ENCODE assay signal across 8 mouse cellular contexts in the genomic region with DNA sequence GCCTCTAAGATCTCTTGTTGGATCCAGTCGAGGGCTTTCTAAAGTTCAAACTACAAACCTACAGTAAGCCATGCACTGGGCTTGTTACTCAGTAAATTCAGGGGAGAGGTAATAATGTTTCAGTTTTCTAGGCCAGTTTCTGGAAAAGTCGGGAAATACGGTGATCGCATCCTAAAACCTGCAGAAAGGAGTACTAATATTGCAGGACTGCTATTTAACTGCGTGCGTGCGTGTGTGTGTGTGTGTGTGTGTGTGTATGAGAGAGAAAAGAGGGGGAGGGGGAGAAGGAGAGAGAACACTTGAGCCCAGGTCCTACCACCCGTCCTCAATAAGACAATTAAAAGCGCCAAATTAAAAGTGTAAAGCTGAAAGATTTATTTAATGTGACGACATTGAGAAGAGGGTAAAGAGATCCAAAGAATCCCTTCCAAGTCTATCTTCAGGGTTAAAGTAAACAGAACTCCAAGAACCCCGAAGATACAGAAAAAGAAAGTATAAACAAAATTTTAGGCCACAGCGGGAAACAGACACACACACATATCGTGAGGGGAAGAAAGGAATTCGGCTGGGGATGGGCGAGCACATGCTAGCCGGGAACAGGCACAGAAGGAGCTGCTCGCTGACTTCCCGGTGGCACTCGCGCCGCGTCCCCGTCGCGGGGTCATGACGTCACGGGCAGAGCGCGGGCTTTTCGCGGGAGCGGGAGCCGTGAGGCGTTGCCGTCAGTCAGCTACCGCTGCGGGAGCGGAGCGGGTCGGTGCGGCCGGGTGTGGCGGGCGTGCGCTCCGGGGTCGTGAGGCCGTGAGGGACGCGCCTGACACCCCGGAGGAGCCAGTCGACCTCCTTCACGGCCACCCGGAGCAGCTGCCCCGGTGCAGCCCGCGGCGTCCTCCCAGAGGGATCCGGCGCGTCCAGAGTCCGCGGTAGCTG. TPM values are rescaled to one million over a fixed set of nuclear protein-coding genes. Genes with fewer than 3 reads are reported as not detected.
DNase-seq lines count a peak whose midpoint lies in the region; ATAC-seq and TF ChIP-seq lines count a peak whose summit lies in the region.

A gene (plus strand): TSS at position 694 of the 930 bp plus-strand sequence.

- H3K9ac ChIP-seq in forebrain, postnatal 0 days, result peak within 1 kb of the TSS; percentile 70
- peak within 1 kb of the TSS; percentile 95 for H3K9ac ChIP-seq in lung, embryonic 16.5 days (ENCODE audit: low read length)

- peak; percentile 92 for DNase-seq in G1E (ENCODE audit: low spot score)
- DNase-seq in cerebellum, adult 18-20 months, result peak; percentile 92 to 96
- DNase-seq in forebrain, postnatal 0 days, result peak; percentile 96
- DNase-seq in layer of hippocampus, adult 9-10 months (ENCODE audit: low spot score), result peak; percentile 61
- peak; percentile 85 for DNase-seq in ovary, postnatal 10 days (ENCODE audit: low spot score)
- DNase-seq in thymus, postnatal 10 days (ENCODE audit: low spot score in 2 of 2), result peak; percentile 85 to 92

- peak; percentile 70 for ATAC-seq in G1E (ENCODE audit: extremely low read depth, insufficient number of reproducible peaks, low FRiP score, poor library complexity, severe bottlenecking)
- ATAC-seq in forebrain, postnatal 0 days, result peak; percentile 97
- peak; percentile 88 to 91 for ATAC-seq in hematopoietic stem cell, adult 5-6 weeks (replicated peaks in 1 of 2; ENCODE audit: insufficient read depth in 1 of 2, low FRiP score in 2 of 2, low TSS enrichment in 1 of 2, low read depth in 1 of 2, poor library complexity in 2 of 2, severe bottlenecking in 2 of 2)
- peak; percentile 97 for ATAC-seq in lung, embryonic 16.5 days (ENCODE audit: low read depth)

- H3K4me1 ChIP-seq in G1E (ENCODE audit: insufficient read depth, low read depth, low read length), result peaks cover 20% of the 10 kb centered on the region
- H3K4me1 ChIP-seq in forebrain, postnatal 0 days (ENCODE audit: insufficient read depth), result peaks cover 6% of the 10 kb centered on the region; the same call in 1 of the 2 replicates
- H3K4me1 ChIP-seq in lung, embryonic 16.5 days (replicated peaks; ENCODE audit: control insufficient read depth, insufficient read depth, low read length), result 0 out of 2 replicates have a peak, but pooled peaks cover 5% of the 10 kb centered on the region

- H3K9me3 ChIP-seq in G1E (replicated peaks), result no peaks in the 10 kb centered on the region
- H3K9me3 ChIP-seq in forebrain, postnatal 0 days (ENCODE audit: low read length), result no peaks in the 10 kb centered on the region
- H3K9me3 ChIP-seq in lung, embryonic 16.5 days (ENCODE audit: control insufficient read depth, low read length), result no peaks in the 10 kb centered on the region

- peak within 1 kb of the TSS; percentile 62 for H3K27ac ChIP-seq in forebrain, postnatal 0 days (ENCODE audit: low read depth, low read length)
- H3K27ac ChIP-seq in lung, embryonic 16.5 days (ENCODE audit: low read length), result peak within 1 kb of the TSS; percentile 88

- peaks cover 7% of the 10 kb centered on the region for H3K27me3 ChIP-seq in G1E (ENCODE audit: insufficient read depth, low read length)
- H3K27me3 ChIP-seq in forebrain, postnatal 0 days (ENCODE audit: insufficient read depth, low read length), result no peaks in the 10 kb centered on the region
- H3K27me3 ChIP-seq in lung, embryonic 16.5 days (ENCODE audit: control insufficient read depth, insufficient read depth, low read depth, low read length), result no peaks in the 10 kb centered on the region

- H3K36me3 ChIP-seq in G1E (replicated peaks), result peaks cover 19% of the 10 kb centered on the region
- H3K36me3 ChIP-seq in forebrain, postnatal 0 days (ENCODE audit: insufficient read depth), result no peaks in the 10 kb centered on the region
- no peaks in the 10 kb centered on the region for H3K36me3 ChIP-seq in lung, embryonic 16.5 days (ENCODE audit: control insufficient read depth, insufficient read depth, low read length)

- H3K4me2 ChIP-seq in forebrain, postnatal 0 days (ENCODE audit: low read depth), result peak within 1 kb of the TSS; percentile 66
- peak within 1 kb of the TSS; percentile 77 for H3K4me2 ChIP-seq in lung, embryonic 16.5 days (ENCODE audit: low read depth, low read length)

- peak within 1 kb of the TSS; percentile 95 for H3K4me3 ChIP-seq in G1E (ENCODE audit: low read depth, low read length)
- H3K4me3 ChIP-seq in forebrain, postnatal 0 days (ENCODE audit: low read depth, low read length), result peak within 1 kb of the TSS; percentile 72
- H3K4me3 ChIP-seq in lung, embryonic 16.5 days (ENCODE audit: low read length), result peak within 1 kb of the TSS; percentile 90

- TF ChIP-seq CTCF in G1E (IDR thresholded peaks at IDR 0.05; ENCODE audit: low read depth, low read length), result no peak
- no peak for TF ChIP-seq CTCF in forebrain, postnatal 0 days (IDR thresholded peaks at IDR 0.05; ENCODE audit: low read depth)

- WGBS in forebrain, postnatal 0 days, result 5% methylated on average over 61 of the region's 63 CpGs
- WGBS in lung, embryonic 16.5 days, result 4% methylated on average over 57 of the region's 63 CpGs

RNA-seq across cellular contexts. Expression of the gene that starts here (rescaled TPM):
- total RNA-seq in G1E (2014; fragmentation: Nextera tagmentation) (104 and 119 TPM in 2 replicates), G1E (2017) (31.5 and 39.7 TPM in 2 replicates)
- polyA plus RNA-seq in G1E (2012), result 9.0 and 13.9 TPM in 2 replicates
- total RNA-seq in forebrain, postnatal 0 days (2014; rRNA removed), result 9.8 and 12.2 TPM in 2 replicates
- 5.2 and 9.7 TPM in 2 replicates for polyA plus RNA-seq in forebrain, postnatal 0 days (2015; fragmentation: Nextera tagmentation; extraction: Ambion mirVana)
- 52.8 and 67.3 TPM in 2 replicates for total RNA-seq in hematopoietic stem cell, adult 5-6 weeks (2017)
- 23.4 and 27.4 TPM in 2 replicates for polyA plus RNA-seq in lung, embryonic 16.5 days (2015; fragmentation: Nextera tagmentation; extraction: Ambion mirVana)

Comparison
In these comparisons a context has a peak if more than half of its experiments do, and no peak if none do; other contexts are left out.
1. Peak in every context shown above with its lines: DNase-seq, ATAC-seq, H3K4me3 ChIP-seq and H3K27ac ChIP-seq.